Mouse (Mus musculus): ENCODE data around the gene Mad2l2. TPM values are rescaled to one million over a fixed set of nuclear protein-coding genes. Genes with fewer than 3 reads are reported as not detected.

The Mad2l2 gene
- total RNA-seq, 4 experiments from 2014 or later, result 15.8 to 18.8 (median 16.4) TPM

DNA sequence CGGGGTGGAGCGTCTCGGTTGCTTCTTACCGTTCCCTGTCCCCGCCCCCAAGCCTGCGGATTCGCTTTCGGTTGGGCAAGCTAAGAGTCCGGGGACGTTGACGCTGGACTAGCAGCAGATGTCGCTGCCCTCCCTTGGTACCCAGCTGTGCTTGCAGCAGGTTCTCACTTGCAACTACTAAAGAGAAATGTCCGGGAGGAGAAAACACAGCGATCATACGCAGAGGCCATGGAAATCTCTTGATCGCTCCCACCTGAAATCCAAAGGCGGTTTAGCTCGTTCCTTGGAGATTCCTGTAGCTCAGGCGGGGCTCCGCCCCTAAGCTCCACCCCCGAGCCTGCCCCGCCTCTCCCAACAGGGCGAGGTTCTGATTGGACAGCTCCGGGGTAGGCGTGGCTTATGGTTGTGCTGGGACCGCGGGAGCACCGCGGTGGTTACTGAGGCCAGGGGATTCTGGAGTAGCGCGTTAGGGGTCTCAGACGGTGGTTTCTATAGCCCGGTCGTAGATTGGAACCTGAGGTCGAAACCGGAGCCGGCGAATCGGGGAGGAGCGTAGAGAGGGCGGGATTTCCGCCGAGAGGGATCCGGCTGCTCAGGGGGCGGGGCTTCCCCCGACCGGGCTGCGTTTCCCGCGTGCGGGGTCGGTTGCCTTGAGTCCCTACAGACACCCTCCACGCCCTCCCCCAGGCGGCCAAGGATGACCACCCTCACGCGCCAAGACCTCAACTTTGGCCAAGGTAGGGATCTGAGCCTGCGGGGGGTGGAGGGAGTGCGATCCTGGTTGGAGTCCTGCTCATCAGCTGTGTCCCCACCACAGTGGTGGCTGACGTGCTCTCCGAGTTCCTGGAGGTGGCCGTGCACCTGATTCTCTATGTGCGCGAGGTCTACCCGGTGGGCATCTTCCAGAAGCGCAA is 10.2 kb downstream of the Mad2l2 start:
- peak; percentile 89 to 97 for DNase-seq (ENCODE audit: low spot score in 2 of 2)

DNA sequence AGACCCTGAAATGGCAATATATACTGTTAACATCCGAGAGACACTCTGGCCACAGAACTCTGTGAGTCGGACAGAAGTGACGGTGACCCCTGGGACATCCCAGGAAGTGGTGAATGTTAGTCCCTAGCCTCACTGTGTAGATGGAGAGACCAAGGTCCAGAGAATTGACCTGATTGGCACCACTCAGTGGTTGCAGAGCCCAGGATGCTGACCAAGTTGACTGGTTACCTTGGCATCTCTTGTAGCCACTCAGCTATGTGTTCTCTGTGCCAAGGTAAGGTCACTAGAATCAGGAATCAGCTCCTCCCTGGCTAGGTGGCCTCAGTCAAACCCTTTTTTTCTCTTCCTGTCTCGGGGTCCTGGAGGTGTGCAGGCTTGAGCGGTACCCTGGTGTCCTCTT is 13.5 kb downstream of the Mad2l2 start:
- no peak for DNase-seq (ENCODE audit: low spot score in 2 of 2)

DNA sequence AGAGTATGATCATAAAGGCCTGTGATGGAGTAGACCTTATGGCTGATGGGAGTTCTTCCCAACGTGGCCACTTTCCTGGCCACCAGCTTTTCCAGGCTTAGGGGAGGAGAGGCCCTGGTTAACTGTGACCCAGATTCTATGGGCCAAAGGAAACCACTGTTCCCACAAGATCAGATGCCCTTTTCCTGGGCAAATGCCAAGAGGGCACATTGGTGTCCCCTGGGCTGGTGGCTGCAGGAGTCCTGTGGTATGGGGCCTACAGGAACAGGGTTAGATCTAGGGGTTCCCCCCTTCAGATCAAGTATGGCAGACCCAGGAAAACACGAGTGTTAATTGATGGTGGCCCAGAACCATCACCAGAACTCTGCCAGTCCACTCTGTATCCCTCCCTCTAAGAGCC is 17.5 kb downstream of the Mad2l2 start:
- no peak for DNase-seq (ENCODE audit: low spot score in 2 of 2)

DNA sequence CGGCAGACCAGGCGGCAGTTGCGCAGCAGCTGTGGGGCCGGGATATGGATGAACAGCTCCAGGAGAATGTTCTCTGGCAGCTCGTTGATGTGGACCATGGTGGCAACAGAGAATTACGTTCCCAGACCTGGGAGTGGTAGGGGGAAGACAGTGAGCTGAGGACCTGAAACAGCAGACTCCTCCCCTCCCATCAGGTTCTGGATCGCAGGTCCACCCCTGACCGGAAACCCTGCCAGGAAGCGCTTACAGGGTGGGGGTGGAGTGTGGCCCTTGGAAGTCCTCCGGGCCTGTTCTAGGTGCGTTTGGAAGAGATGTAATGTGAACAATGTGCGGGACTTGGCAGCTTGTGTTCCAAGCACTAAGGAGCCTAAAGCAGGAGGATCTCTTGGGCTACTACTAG is 19.4 kb downstream of the Mad2l2 start:
- no peak for DNase-seq (ENCODE audit: low spot score in 2 of 2)

DNA sequence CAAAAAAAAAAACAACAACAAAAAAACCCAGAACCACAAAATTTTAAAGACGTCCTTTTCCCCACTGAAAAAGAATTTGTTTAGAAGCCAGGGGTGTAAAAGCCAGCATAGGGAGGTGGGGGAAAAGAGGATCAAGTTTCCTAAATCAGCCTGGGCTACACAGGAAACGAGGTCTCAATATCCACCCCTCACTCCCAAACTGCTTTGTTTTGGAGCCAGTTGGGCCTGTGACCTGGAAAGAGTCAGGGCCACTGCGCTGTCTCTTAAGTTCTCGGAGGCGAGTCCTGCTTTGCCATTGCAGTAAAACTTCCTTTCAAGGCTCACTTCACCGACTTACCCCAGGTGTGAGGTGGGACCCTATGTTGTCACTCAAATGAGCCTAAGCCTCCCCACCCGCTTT is 20.1 kb downstream of the Mad2l2 start:
- no peak for DNase-seq (ENCODE audit: low spot score in 2 of 2)

DNA sequence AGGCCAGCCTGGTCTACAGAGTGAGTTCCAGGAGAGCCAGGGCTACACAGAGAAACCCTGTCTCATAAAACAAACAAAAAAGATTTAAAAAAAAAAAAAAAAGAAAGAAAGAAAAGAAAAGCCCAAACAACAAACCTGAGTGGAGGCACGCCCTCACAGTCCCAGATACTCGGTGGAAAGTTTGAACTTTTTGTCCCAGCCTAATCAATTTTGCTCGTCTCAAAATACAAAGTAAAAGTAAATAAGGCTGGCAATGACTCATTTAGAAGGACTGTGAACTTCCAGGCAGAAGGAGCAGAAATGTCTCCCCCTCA is 20.7 kb downstream of the Mad2l2 start:
- DNase-seq (ENCODE audit: low spot score in 2 of 2), result no peak

DNA sequence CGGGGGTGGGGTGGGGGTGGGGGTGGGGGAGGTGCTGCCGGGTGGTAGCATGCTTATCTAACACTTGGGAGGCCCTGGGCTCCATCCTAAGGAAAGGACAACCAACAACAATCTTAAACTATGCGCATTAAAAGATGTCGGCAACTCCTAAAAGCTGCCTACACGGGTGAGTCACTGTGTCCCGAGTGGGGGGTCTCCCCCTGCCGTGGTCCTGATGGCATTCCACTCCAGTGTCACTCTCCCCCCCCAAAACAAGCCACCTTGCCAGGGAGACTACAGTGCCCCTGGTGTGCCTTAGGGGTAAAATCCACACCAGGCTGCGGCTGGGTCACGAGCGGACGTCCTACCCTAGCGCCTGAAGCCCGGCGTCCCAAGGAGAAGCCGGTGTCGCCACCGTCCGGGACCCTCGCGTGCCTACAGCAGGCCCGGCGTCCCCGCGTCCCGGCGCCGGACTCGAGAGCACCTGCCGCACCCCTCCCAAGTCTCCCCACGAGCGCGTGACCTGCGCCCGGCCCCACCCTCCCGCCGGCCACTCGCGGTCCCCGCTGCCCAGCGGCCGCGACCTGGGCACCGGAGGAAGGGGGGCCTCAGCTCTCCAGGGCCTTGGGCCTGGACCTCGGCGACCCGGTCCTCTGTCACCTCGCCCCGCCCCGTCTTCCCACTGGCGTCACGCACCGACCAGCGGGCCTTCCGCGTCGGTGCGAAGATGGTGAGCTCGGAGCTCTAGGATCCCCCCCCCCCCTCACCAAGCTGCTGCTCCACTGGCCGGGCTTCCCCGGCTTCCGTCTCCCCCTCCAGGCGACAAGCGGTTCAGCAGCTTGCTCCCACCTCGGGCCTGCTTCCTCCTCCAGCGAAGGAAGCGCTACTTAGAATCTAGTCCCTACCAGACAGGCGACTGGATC is 21.3 kb downstream of the Mad2l2 start, which contains the start of gene Fbxo6:
Gene Fbxo6 (minus strand): TSS at position 874 of the 902 bp plus-strand sequence.
- DNase-seq (ENCODE audit: low spot score in 2 of 2), result peak; percentile 69 to 87

DNA sequence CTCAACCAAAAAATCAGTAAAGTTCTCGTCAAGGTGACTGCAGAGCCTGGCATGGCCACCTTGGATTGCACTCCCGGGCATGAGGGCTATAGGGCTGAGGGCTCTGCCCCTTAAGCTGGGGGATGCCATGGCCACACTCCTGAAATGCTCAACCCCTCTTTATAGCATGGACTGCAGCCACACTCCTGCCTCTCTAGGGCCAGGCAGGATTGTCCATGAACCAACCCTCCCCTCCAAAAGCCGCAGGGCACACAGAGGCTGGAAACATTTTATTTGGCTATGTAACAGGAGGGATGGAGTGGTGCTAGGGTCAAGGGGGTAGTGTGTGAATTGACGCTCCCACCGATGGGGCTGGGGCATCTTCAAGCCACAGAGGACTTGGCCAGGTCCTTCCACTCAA is 22.4 kb downstream of the Mad2l2 start:
- DNase-seq (ENCODE audit: low spot score in 2 of 2), result no peak

DNA sequence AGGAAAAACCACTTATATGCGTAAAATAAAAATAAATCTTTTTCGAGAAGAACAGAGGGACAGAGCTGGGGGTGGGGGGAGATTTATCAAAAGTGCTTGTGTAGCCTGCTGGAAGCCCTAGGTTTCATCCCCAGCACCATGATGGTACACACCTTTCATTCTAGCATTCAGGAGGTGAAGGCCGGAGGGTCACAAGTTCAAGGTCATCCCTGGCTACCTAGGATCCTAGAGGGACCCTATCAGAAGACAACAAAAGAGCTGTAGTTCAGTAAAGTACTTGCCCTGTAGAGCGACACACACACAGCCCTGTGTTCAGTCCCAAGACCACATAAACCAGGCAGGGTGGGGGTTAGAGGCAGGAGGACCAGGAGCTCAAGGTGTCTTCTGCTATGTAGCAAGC is 23.8 kb downstream of the Mad2l2 start:
- DNase-seq (ENCODE audit: low spot score in 2 of 2), result no peak

DNA sequence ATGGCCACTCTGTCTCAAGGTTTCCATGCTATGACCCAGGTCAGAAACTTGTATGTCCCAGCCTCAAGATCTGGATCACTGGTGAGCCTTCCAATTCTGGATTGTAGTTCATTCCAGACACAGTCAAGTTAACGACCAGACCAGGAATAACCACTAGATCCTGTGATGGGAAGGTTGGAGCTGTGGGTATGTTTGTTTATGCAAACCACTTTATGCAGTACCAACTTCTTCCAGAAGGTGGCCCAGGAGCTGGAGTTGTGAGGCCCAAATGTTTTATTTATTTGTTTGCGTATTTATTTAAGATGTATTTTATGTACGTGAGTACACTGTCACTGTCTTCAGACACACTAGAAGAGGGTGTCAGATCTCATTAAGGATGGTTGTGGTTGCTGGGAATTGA is 24.8 kb downstream of the Mad2l2 start:
- no peak for DNase-seq (ENCODE audit: low spot score in 2 of 2)

DNA sequence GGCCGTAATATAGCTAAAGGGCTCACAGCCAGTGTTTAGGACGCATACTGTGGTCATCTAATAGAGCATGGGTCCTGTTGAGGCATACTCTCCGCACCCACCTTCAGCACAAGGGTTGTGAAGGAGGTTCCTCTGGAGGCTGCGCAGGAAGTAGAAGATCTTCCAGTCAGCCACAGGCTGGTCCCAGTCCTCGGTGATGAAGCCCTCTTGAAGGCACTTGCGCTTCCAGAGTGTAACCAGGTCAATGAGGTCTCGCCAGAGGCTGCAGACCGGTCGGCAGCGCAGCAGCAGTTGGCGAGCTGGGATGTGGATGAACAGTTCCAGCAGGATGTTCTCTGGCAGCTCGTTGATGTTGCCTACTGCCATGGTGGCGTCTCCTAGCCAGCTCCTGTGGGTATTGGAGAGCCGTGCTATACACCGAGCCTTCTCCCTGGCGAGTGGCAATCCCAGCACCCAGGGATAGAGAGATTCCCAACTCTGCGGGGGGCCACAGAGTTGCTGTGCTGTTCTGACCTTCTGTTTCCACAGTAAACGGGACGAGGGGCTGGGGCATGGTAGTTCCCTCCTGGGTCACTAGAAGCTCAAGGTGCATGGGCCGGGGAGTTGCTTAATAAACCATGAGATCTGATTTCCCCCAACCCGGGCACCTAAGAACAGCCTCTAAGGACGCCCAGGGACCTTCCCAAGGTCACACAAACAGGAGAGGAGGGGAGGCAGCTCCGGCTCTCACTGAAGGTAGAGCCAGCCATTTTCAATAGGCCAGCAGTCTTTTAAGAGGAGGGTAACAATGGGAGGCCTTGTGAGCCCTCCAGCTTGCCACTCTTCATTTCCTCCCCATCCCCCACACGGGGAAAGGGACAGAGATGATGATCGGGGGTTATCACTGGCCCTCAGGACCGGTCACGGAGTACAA is 28.5 kb downstream of the Mad2l2 start:
- no peak for DNase-seq (ENCODE audit: low spot score in 2 of 2)

DNA sequence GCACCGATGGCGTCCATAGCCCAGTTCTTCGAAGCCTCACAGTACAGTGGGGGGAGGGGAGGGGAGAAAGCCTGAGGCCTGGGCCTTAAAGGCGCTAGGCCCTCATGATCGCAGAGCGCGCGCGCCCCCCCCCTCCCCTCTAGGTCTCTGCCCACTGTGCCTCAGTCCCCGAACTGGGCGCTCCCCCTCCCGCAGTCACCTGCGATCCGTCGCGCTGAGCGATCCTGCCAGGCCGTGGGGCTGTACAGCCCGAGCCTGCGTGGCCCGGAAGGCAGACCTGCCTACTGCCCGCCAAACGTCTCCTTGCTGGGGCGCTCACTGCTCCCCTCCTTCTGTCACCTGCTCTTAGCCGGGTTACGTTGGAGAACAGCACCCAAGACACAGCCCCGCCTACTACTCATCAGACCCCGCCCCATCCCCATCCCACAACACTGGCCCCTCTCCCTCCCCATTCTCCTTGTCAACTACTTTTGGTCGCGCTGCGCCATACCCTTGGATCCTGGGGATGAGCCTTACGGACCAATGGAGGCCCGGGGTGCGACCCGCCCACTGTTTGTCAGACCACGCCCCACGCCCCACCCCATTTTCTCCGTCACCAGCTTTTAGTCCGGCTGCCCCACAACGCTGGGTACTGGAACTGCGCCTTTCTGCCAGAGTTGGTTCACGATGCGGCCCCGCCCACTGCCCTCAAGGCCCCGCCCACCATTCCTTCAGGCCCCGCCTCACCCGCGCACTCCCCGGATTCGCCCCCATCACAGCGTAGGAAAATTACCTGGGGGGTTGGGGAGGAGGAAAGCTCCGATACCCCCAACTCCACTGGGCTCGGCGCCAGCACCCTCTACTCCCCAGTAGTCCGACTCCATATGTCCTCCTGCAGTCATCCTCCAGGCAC is 29.6 kb downstream of the Mad2l2 start:
- peak; percentile 96 to 99 for DNase-seq (ENCODE audit: low spot score in 2 of 2)

DNA sequence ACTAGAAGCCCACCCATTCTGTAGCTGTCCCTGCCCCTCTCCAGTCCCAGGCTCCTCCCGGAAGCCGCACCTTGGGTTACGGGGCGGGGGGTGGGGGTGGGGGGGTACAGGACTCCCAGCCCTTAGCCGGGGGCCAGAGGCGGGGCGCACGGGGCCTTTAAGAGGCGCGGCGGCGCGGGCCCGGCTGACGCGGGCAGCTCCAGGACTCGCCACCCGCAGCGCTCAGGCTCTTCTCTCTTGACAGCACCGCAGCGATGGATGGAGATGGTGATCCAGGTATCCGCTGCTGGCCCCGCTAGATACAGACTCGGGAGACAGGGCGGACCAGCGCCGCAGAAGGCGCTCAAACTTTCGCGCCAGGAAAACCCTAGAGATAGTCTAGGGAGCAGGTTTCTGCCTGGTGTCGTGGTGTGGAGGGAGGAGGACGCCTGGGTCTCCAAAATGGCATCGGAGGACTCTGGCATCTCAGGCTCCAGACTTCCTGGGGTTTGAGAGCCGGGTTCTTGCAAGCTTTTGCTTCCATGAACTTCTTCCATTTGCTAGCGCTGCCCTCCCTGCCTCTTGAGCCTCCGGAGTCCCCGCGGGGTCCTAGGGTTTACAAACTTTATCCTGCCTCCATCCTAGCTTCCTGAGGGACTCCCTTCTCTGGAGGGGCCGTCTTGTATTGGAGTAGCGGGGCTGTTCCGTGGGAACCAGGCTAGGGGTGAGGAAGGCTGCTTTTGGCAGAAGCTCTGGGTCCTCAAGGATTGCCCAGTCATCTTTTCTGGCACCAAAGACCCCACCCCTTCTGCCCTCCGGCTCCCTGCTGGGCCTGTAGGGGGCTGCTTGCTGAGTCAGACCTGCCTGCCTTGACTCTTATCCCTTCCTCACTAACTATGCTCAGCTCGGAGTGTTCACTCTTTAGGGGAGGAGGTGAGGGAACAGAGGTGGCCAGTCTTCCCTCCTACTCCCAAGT is 30.5 kb downstream of the Mad2l2 start, which contains the start of the genes Fbxo44 and Fbxo2:
Gene Fbxo44 (minus strand): TSS at position 47 of the 955 bp plus-strand sequence.
Gene Fbxo2 (plus strand): TSS at position 186 of the 955 bp plus-strand sequence.
- peak; percentile 58 to 67 for DNase-seq (ENCODE audit: low spot score in 2 of 2)

DNA sequence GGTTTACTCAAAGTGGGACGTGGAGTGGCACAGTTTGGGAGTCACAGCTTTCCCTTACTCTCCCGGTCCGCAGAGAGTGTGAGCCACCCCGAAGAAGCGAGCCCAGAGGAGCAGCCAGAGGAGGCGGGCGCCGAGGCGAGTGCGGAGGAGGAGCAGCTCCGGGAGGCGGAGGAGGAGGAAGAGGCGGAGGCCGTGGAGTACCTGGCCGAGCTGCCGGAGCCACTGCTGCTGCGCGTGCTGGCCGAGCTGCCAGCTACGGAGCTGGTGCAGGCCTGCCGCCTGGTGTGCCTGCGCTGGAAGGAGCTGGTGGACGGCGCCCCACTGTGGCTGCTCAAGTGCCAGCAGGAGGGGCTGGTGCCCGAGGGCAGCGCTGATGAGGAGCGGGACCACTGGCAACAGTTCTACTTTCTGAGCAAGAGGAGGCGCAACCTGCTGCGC is 33.8 kb downstream of the Mad2l2 start:
- DNase-seq (ENCODE audit: low spot score in 2 of 2), result peak; percentile 66 to 85

DNA sequence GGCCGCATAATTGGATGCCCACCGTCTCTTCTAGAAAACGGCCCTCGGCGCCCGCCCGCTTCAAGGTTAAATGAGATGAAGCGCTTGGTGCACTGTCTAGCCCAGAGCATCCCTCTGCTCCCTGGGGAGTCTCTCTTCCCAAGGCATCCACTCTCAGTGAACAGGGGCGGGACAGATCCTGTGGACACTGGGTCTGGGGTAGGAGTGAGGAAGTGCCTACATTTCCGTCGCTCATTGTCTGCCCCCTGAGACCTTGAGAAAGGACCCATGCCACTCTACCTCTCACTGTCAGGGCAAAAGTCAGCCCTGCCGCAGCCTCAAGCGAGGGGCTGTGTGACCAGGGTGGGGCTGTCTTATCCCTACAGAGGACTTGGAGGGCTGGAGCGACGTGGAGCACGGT is 34.3 kb downstream of the Mad2l2 start:
- no peak for DNase-seq (ENCODE audit: low spot score in 2 of 2)

DNA sequence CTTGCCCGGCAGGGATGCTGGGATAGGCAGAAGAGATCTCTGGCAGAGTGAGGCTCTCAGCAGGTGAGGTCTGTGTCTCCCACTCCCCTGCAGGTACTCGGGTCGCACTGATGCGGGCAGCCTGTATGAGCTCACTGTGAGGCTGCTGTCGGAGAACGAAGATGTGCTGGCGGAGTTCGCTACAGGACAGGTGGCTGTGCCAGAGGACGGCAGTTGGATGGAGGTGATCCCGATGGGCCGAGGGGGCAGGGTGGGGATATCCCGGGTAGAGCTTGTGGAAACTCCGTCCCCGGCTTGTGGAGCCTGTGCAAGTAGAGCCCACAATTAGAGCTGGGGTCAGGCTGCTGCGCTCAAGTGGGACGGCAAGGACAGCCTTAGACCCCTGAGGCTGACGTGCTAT is 35.4 kb downstream of the Mad2l2 start:
- DNase-seq (ENCODE audit: low spot score in 2 of 2), result no peak

DNA sequence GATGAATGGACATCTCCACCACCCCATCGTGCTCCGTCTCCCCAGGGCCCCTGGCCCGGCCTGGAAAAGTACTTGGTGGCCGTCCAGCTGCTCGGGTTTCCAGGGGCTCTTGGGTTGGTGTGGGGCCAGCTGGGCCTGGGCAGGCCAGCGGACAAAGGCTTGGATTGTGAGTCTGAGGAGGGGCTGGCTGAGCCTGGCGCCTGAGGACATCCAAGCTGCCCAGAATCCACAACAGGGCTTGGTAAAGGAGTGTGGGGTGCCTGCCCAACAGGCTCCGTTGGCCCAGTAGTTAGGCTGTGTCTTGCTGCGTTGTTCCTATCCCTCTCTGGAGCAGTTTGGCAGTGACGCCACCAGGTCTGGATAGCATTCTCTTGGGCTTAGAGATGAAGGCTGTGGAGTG is 36.2 kb downstream of the Mad2l2 start:
- peak; percentile 64 to 90 for DNase-seq (ENCODE audit: low spot score in 2 of 2)

DNA sequence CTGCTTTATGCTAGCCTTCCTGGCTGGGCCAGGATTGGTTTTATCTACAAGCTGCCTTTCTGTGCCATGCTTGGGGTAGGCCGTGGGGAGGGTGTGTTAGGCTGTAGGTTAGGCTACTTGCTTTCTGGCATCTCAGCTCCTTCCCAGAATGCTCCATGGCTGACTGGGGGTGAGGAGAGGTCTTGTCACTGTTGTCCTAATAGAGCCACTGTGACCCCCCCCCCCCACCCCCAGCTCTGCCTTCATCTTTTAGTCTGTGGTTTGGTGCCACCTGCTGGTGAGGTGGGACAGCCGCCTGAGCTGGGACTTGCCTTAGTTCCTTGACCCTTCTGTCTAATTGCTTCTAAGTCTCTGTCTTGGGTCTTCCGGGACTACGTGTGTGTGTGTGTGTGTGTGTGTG is 36.8 kb downstream of the Mad2l2 start:
- no peak for DNase-seq (ENCODE audit: low spot score in 2 of 2)

DNA sequence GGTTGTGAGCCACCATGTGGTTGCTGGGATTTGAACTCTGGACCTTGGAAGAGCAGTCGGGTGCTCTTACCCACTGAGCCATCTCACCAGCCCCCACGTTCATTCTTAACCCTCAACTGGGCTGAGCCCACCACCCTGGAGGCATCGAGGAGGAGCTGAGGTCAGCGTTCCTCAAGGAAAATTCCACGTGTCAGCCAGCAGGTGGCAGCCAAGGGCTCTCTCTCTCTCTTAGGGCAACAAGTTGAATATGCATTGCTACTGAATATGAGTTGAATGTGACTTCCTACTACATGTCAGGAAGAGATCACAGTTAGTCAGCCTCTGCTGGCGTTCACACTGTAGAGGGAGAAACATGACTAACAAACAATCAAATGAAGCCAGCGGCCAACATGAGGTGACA is 38.1 kb downstream of the Mad2l2 start:
- DNase-seq (ENCODE audit: low spot score in 2 of 2), result no peak

Measured in left cerebral cortex, adult 8-10 months (tissue).